Mouse (Mus musculus): ENCODE results near the gene Fgfr2. TPM values are rescaled to one million over a fixed set of nuclear protein-coding genes. Genes with fewer than 3 reads are reported as not detected.

Fgfr2 gene
- polyA plus RNA-seq, 1 experiment = 14.8 TPM

GRCm38 (mm10) chr7:132749504-132749903, 373.6 kb downstream of the Fgfr2 start:
- no peak for TF ChIP-seq CTCF (conservative IDR thresholded peaks at IDR 0.05; ENCODE audit: insufficient read depth, insufficient read length, low read depth, low read length)
- TF ChIP-seq POLR2A (IDR thresholded peaks at IDR 0.05; ENCODE audit: low read depth, low read length) = no peak
- Histone ChIP-seq H3K36me3 (ENCODE audit: control insufficient read depth, insufficient read depth, low read length) (no peaks in the 10 kb centered on the region), H3K4me1 (ENCODE audit: control insufficient read depth, insufficient read depth, low read length) (peaks cover 33% of the 10 kb centered on the region), H3K27me3 (replicated peaks; ENCODE audit: control insufficient read depth, insufficient read depth, low read length) (no peaks in the 10 kb centered on the region), H3K27ac (ENCODE audit: insufficient read depth, low read depth, low read length) (no peak overlapping the region), H3K4me3 (ENCODE audit: insufficient read depth, low read depth, low read length) (no peak overlapping the region)
- 89% methylated on average over 11 of the region's 11 CpGs for WGBS
- no peak for DNase-seq

GRCm38 (mm10) chr7:132748076-132748769, 374.9 kb downstream of the Fgfr2 start:
- Histone ChIP-seq H3K27ac (ENCODE audit: insufficient read depth, low read depth, low read length) (peak overlapping the region; percentile 54), H3K4me1 (ENCODE audit: control insufficient read depth, insufficient read depth, low read length) (peaks cover 30% of the 10 kb centered on the region), H3K27me3 (replicated peaks; ENCODE audit: control insufficient read depth, insufficient read depth, low read length) (no peaks in the 10 kb centered on the region), H3K4me3 (ENCODE audit: insufficient read depth, low read depth, low read length) (no peak overlapping the region), H3K36me3 (ENCODE audit: control insufficient read depth, insufficient read depth, low read length) (no peaks in the 10 kb centered on the region)
- TF ChIP-seq POLR2A (IDR thresholded peaks at IDR 0.05; ENCODE audit: low read depth, low read length) = no peak
- TF ChIP-seq CTCF (conservative IDR thresholded peaks at IDR 0.05; ENCODE audit: insufficient read depth, insufficient read length, low read depth, low read length) = 0 out of 2 replicates have a peak, but pooled peaks have one; percentile 0
- DNase-seq = no peak
- WGBS = 77% methylated on average over 3 of the region's 3 CpGs

- Histone ChIP-seq H3K4me3 (ENCODE audit: insufficient read depth, low read depth, low read length) (no peak overlapping the region), H3K4me1 (ENCODE audit: control insufficient read depth, insufficient read depth, low read length) (peaks cover 22% of the 10 kb centered on the region), H3K36me3 (ENCODE audit: control insufficient read depth, insufficient read depth, low read length) (no peaks in the 10 kb centered on the region), H3K27me3 (replicated peaks; ENCODE audit: control insufficient read depth, insufficient read depth, low read length) (no peaks in the 10 kb centered on the region), H3K27ac (ENCODE audit: insufficient read depth, low read depth, low read length) (no peak overlapping the region)
- TF ChIP-seq POLR2A (IDR thresholded peaks at IDR 0.05; ENCODE audit: low read depth, low read length) = no peak
- 73% methylated on average over 6 of the region's 6 CpGs for WGBS
- DNase-seq = no peak
These were observed 376.1 kb downstream of the Fgfr2 start for GRCm38 (mm10) chr7:132747096-132747495.

- no peak for TF ChIP-seq CTCF (conservative IDR thresholded peaks at IDR 0.05; ENCODE audit: insufficient read depth, insufficient read length, low read depth, low read length)
- no peak for TF ChIP-seq POLR2A (IDR thresholded peaks at IDR 0.05; ENCODE audit: low read depth, low read length)
- DNase-seq = no peak
- WGBS = 73% methylated on average over 5 of the region's 5 CpGs
- no peaks in the 10 kb centered on the region for H3K36me3 ChIP-seq (ENCODE audit: control insufficient read depth, insufficient read depth, low read length)
- H3K4me3 ChIP-seq (ENCODE audit: insufficient read depth, low read depth, low read length) = no peak overlapping the region
- no peak overlapping the region for H3K27ac ChIP-seq (ENCODE audit: insufficient read depth, low read depth, low read length)
- H3K27me3 ChIP-seq (replicated peaks; ENCODE audit: control insufficient read depth, insufficient read depth, low read length) = no peaks in the 10 kb centered on the region
- H3K4me1 ChIP-seq (ENCODE audit: control insufficient read depth, insufficient read depth, low read length) = peaks cover 10% of the 10 kb centered on the region; the same call in 1 of the 2 replicates
These were observed 380.2 kb downstream of the Fgfr2 start for GRCm38 (mm10) chr7:132742912-132743311.

GRCm38 (mm10) chr7:132739829-132740228, 383.3 kb downstream of the Fgfr2 start:
- no peak overlapping the region for H3K27ac ChIP-seq (ENCODE audit: insufficient read depth, low read depth, low read length)
- H3K4me1 ChIP-seq (ENCODE audit: control insufficient read depth, insufficient read depth, low read length) = peaks cover 12% of the 10 kb centered on the region
- TF ChIP-seq CTCF (conservative IDR thresholded peaks at IDR 0.05; ENCODE audit: insufficient read depth, insufficient read length, low read depth, low read length) = no peak
- TF ChIP-seq POLR2A (IDR thresholded peaks at IDR 0.05; ENCODE audit: low read depth, low read length) = no peak
- H3K36me3 ChIP-seq (ENCODE audit: control insufficient read depth, insufficient read depth, low read length) = no peaks in the 10 kb centered on the region
- no peaks in the 10 kb centered on the region for H3K27me3 ChIP-seq (replicated peaks; ENCODE audit: control insufficient read depth, insufficient read depth, low read length)
- DNase-seq = no peak
- WGBS = 89% methylated on average over 6 of the region's 6 CpGs
- H3K4me3 ChIP-seq (ENCODE audit: insufficient read depth, low read depth, low read length) = no peak overlapping the region

- Histone ChIP-seq H3K27me3 (replicated peaks; ENCODE audit: control insufficient read depth, insufficient read depth, low read length) (no peaks in the 10 kb centered on the region), H3K27ac (ENCODE audit: insufficient read depth, low read depth, low read length) (no peak overlapping the region), H3K36me3 (ENCODE audit: control insufficient read depth, insufficient read depth, low read length) (no peaks in the 10 kb centered on the region), H3K4me3 (ENCODE audit: insufficient read depth, low read depth, low read length) (no peak overlapping the region), H3K4me1 (ENCODE audit: control insufficient read depth, insufficient read depth, low read length) (peaks cover 13% of the 10 kb centered on the region)
- no peak for DNase-seq
- WGBS = 89% methylated on average over 6 of the region's 6 CpGs
- no peak for TF ChIP-seq POLR2A (IDR thresholded peaks at IDR 0.05; ENCODE audit: low read depth, low read length)
- TF ChIP-seq CTCF (conservative IDR thresholded peaks at IDR 0.05; ENCODE audit: insufficient read depth, insufficient read length, low read depth, low read length) = no peak
These were observed 384.3 kb downstream of the Fgfr2 start for GRCm38 (mm10) chr7:132738844-132739243.

- Histone ChIP-seq H3K4me1 (ENCODE audit: control insufficient read depth, insufficient read depth, low read length) (peaks cover 30% of the 10 kb centered on the region), H3K4me3 (ENCODE audit: insufficient read depth, low read depth, low read length) (no peak overlapping the region), H3K27ac (ENCODE audit: insufficient read depth, low read depth, low read length) (peak overlapping the region; percentile 79), H3K27me3 (replicated peaks; ENCODE audit: control insufficient read depth, insufficient read depth, low read length) (no peaks in the 10 kb centered on the region), H3K36me3 (ENCODE audit: control insufficient read depth, insufficient read depth, low read length) (no peaks in the 10 kb centered on the region)
- TF ChIP-seq CTCF (conservative IDR thresholded peaks at IDR 0.05; ENCODE audit: insufficient read depth, insufficient read length, low read depth, low read length) = no peak
- no peak for TF ChIP-seq POLR2A (IDR thresholded peaks at IDR 0.05; ENCODE audit: low read depth, low read length)
- WGBS = 37% methylated on average over 17 of the region's 17 CpGs
- DNase-seq = peak; percentile 88
These were observed 386.9 kb downstream of the Fgfr2 start for GRCm38 (mm10) chr7:132736099-132736862.

Data from kidney, adult 2 months (tissue).